22 mouse cellular contexts compared by ENCODE assay signal in genomic region chr4:36824982-36825381, GRCm38 (mm10).
"Had no signal": no experiment of that assay in that cellular context is flagged by ENCODE, and none has a peak within 500 bp of the region (broad histone marks: within the 10 kb centered on the region; RNA-seq: fewer than 3 reads in every experiment).

No protein-coding gene starts in this region.

- DNase-seq: liver, postnatal 0 days; lung, adult 2 months; lung, postnatal 14 days; lung, postnatal 36 days; midbrain, embryonic 14.5 days; retina, postnatal 1 day; right cerebral cortex, adult 18-20 months; thymus, adult 2 months; thymus, postnatal 25 days; thymus, postnatal 4 days had no signal

- H3K4me3 ChIP-seq: liver, embryonic 15.5 days; lung, embryonic 15.5 days; megakaryocyte, embryonic 14.5 days; midbrain, embryonic 12.5 days; myocyte; neural tube, embryonic 13.5 days; neural tube, embryonic 15.5 days; stomach, embryonic 15.5 days had no signal

- H3K27me3 ChIP-seq: liver, embryonic 15.5 days; lung, embryonic 15.5 days; megakaryocyte, embryonic 14.5 days; midbrain, embryonic 12.5 days; neural tube, embryonic 13.5 days; neural tube, embryonic 15.5 days; stomach, embryonic 15.5 days had no signal

- H3K4me2 ChIP-seq: liver, embryonic 15.5 days; lung, embryonic 15.5 days; midbrain, embryonic 12.5 days; neural tube, embryonic 13.5 days; neural tube, embryonic 15.5 days; stomach, embryonic 15.5 days had no signal

- ATAC-seq: liver, postnatal 0 days; lung, postnatal 0 days; midbrain, embryonic 16.5 days had no signal

- H3K36me3 ChIP-seq: liver, embryonic 15.5 days; lung, embryonic 15.5 days; midbrain, embryonic 12.5 days; neural tube, embryonic 13.5 days; neural tube, embryonic 15.5 days; stomach, embryonic 15.5 days had no signal

- H3K9me3 ChIP-seq: liver, embryonic 15.5 days; lung, embryonic 15.5 days; megakaryocyte, embryonic 14.5 days; midbrain, embryonic 12.5 days; neural tube, embryonic 13.5 days; neural tube, embryonic 15.5 days; stomach, embryonic 15.5 days had no signal

- H3K9ac ChIP-seq: liver, embryonic 15.5 days; liver, postnatal 0 days; lung, embryonic 15.5 days; midbrain, embryonic 12.5 days; neural tube, embryonic 13.5 days; neural tube, embryonic 15.5 days; stomach, embryonic 15.5 days had no signal

- H3K27ac ChIP-seq: liver, embryonic 15.5 days; lung, embryonic 15.5 days; macrophage; midbrain, embryonic 12.5 days; neural tube, embryonic 13.5 days; neural tube, embryonic 15.5 days; stomach, embryonic 15.5 days; stomach, postnatal 0 days had no signal

- H3K4me1 ChIP-seq: liver, embryonic 15.5 days; lung, embryonic 15.5 days; megakaryocyte, embryonic 14.5 days; midbrain, embryonic 12.5 days; neural tube, embryonic 13.5 days; neural tube, embryonic 15.5 days; stomach, embryonic 15.5 days had no signal
